Mouse (Mus musculus) thymus, postnatal 14 days (tissue): ENCODE results near the gene Rinl.
A peak's percentile ranks its signal among the peaks of the same experiment; 100 is the strongest.

Experiments used
- DNase-seq: peaks from one replicate; pipeline ENCODE4 v3.0.0; 2021

The Rinl gene

GRCm38 (mm10) chr7:28810107-28811066, 21.6 kb downstream of the Rinl start:
- DNase-seq = peak; percentile 99

GRCm38 (mm10) chr7:28811228-28811627, 22.5 kb downstream of the Rinl start:
- DNase-seq = peak; percentile 98

- no peak for DNase-seq
Measured at GRCm38 (mm10) chr7:28811640-28812275, 23.0 kb downstream of the Rinl start.

- no peak for DNase-seq
Measured at GRCm38 (mm10) chr7:28812436-28812835, 23.7 kb downstream of the Rinl start.

GRCm38 (mm10) chr7:28812949-28813348, 24.2 kb downstream of the Rinl start:
- DNase-seq = no peak

GRCm38 (mm10) chr7:28814306-28815034, 25.7 kb downstream of the Rinl start:
- no peak for DNase-seq

- no peak for DNase-seq
Measured at GRCm38 (mm10) chr7:28815230-28815629, 26.5 kb downstream of the Rinl start.

- DNase-seq = no peak
Measured at GRCm38 (mm10) chr7:28816201-28816600, 27.4 kb downstream of the Rinl start.

- DNase-seq = no peak
Measured at GRCm38 (mm10) chr7:28816920-28817319, 28.2 kb downstream of the Rinl start.

GRCm38 (mm10) chr7:28817524-28817923, 28.8 kb downstream of the Rinl start:
- DNase-seq = no peak

GRCm38 (mm10) chr7:28817957-28818356, 29.2 kb downstream of the Rinl start:
- DNase-seq = no peak

- DNase-seq = no peak
Measured at GRCm38 (mm10) chr7:28818436-28818835, 29.7 kb downstream of the Rinl start.

GRCm38 (mm10) chr7:28818861-28819452, 30.2 kb downstream of the Rinl start:
- no peak for DNase-seq

GRCm38 (mm10) chr7:28819571-28819970, 30.8 kb downstream of the Rinl start:
- no peak for DNase-seq

- DNase-seq = no peak
Measured at GRCm38 (mm10) chr7:28820358-28821260, 31.8 kb downstream of the Rinl start.

GRCm38 (mm10) chr7:28821261-28821831, 32.6 kb downstream of the Rinl start:
- no peak for DNase-seq

- no peak for DNase-seq
Measured at GRCm38 (mm10) chr7:28822556-28822955, 33.8 kb downstream of the Rinl start.

GRCm38 (mm10) chr7:28822993-28823903, 34.5 kb downstream of the Rinl start:
- DNase-seq = no peak

GRCm38 (mm10) chr7:28823932-28824331, 35.2 kb downstream of the Rinl start:
- DNase-seq = no peak

GRCm38 (mm10) chr7:28824941-28825685, 36.3 kb downstream of the Rinl start, which contains the start of gene Ech1:
Ech1 (plus strand) TSS chr7:28825217.
- peak; percentile 94 for DNase-seq
